14 mouse cellular contexts compared by ENCODE assay signal in the genomic region with DNA sequence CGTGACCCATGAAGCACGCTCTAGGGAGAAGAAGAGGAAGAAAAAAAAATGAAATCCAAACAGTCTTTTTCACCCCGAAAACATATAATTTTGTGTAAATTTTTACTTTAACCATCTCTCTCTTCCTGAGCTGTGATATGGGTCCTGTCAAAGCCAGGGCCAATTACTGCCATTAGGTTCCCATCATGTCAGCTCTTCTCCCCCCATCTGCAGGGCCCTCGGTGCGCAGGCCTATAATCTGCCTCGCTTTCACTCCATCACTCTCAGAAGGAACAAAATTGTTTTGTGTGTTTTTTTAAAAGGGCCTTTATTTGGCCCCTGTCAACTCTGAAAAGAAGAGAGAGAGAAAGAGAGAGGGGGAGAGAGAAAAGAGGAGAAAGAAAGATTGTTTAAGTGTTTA.
"Had no signal": no experiment of that assay in that cellular context is flagged by ENCODE, and none has a peak within 500 bp of the region (broad histone marks: within the 10 kb centered on the region; RNA-seq: fewer than 3 reads in every experiment).

No protein-coding gene starts in this region.

- H3K9ac ChIP-seq: intestine, embryonic 15.5 days; kidney, embryonic 15.5 days; liver, embryonic 13.5 days; liver, postnatal 0 days; lung, embryonic 15.5 days had no signal

- H3K27ac ChIP-seq: intestine, embryonic 15.5 days; kidney, embryonic 15.5 days; liver, embryonic 13.5 days; lung, embryonic 15.5 days; macrophage; stomach, postnatal 0 days had no signal

- H3K4me1 ChIP-seq: intestine, embryonic 15.5 days; liver, embryonic 13.5 days; lung, embryonic 15.5 days had no signal

- H3K27me3 ChIP-seq: intestine, embryonic 15.5 days; liver, embryonic 13.5 days; lung, embryonic 15.5 days had no signal

- H3K36me3 ChIP-seq: intestine, embryonic 15.5 days; kidney, embryonic 15.5 days; liver, embryonic 13.5 days; lung, embryonic 15.5 days had no signal

- DNase-seq: kidney, adult 18-20 months; kidney, postnatal 25 days; liver; liver, embryonic 13.5 days; liver, postnatal 0 days; lung, postnatal 14 days; right cerebral cortex, adult 18-20 months; right cerebral cortex, postnatal 25 days had no signal

- H3K4me2 ChIP-seq: intestine, embryonic 15.5 days; kidney, embryonic 15.5 days; liver, embryonic 13.5 days; lung, embryonic 15.5 days had no signal

- ATAC-seq: intestine, embryonic 15.5 days; liver, postnatal 0 days had no signal

- H3K4me3 ChIP-seq: intestine, embryonic 15.5 days; kidney, embryonic 15.5 days; liver, embryonic 13.5 days; lung, embryonic 15.5 days; megakaryocyte, embryonic 14.5 days had no signal

- H3K9me3 ChIP-seq: intestine, embryonic 15.5 days; kidney, embryonic 15.5 days; liver, embryonic 13.5 days; lung, embryonic 15.5 days; megakaryocyte, embryonic 14.5 days had no signal
